Mouse (Mus musculus): Measurements from ENCODE around the gene Podxl.

DNA sequence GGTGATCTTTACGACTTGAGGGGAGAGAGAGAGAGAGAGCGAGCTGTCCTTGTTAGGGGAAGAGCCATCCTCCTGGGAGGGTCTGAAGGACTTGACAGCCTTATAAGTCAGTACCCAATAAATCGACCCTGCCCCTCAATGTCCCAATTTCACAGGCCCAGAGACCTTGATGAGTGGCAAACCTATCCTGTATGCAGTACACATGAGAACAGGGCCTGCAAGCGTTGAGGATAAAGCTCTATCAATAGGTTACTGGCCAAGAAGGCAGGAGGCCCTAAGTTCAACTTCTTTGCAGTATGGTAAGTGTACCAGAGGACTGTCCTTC, 33.3 kb upstream of the Podxl start:
- TF ChIP-seq CTCF (IDR thresholded peaks at IDR 0.05) (no peak), POLR2A (IDR thresholded peaks at IDR 0.05; ENCODE audit: insufficient read depth, low read depth, low read length) (no peak), EP300 (IDR thresholded peaks at IDR 0.05; ENCODE audit: insufficient read depth, low read depth, low read length) (no peak)

Measured in heart, adult 2 months (tissue).